30 mouse cellular contexts compared by ENCODE assay signal in the genomic region with DNA sequence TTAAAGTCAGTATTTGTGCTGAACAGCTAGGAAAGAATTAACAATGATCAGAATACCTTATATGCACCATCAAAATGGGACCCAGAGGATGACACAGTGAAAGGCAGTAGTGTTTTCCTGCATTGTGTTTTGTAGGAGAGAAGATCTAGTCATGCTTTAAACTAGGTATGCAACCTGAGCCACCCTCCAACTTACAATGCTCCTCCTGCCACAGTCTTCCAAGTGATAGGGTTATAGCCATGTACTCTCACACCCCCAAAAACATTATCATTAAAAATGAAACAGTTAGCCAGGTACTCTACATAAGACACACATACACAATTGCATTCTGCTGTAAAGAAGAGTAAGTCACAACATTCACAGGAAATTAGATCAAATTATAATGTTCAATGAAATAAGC. TPM values are rescaled to one million over a fixed set of nuclear protein-coding genes. Genes with fewer than 3 reads are reported as not detected.
DNase-seq lines count a peak whose midpoint lies in the region; ATAC-seq and TF ChIP-seq lines count a peak whose summit lies in the region.
"Had no signal": no experiment of that assay in that cellular context is flagged by ENCODE, and none has a peak within 500 bp of the region (broad histone marks: within the 10 kb centered on the region; RNA-seq: fewer than 3 reads in every experiment).

No protein-coding gene starts in this region.

- H3K27me3 ChIP-seq in forebrain, embryonic 15.5 days: no peaks in the 10 kb centered on the region
- H3K27me3 ChIP-seq in forebrain, embryonic 16.5 days (replicated peaks; ENCODE audit: control insufficient read depth, insufficient read depth, low read length): no peaks in the 10 kb centered on the region
- no peaks in the 10 kb centered on the region for H3K27me3 ChIP-seq in midbrain, embryonic 16.5 days (ENCODE audit: control insufficient read depth, insufficient read depth, low read depth, low read length)
- no peaks in the 10 kb centered on the region for H3K27me3 ChIP-seq in midbrain, embryonic 11.5 days (ENCODE audit: control insufficient read depth, insufficient read depth, low read length)
- H3K27me3 ChIP-seq in intestine, postnatal 0 days (replicated peaks; ENCODE audit: control insufficient read depth, insufficient read depth, low read length): no peaks in the 10 kb centered on the region
- H3K27me3 ChIP-seq: embryonic facial prominence, embryonic 13.5 days; forebrain, embryonic 12.5 days; liver, embryonic 13.5 days; midbrain, embryonic 15.5 days; Patski had no signal

- no peak for TF ChIP-seq POLR2A in bone marrow macrophage, adult 2 months (IDR thresholded peaks at IDR 0.05; ENCODE audit: borderline replicate concordance, low read depth, low read length)

- ATAC-seq in forebrain, embryonic 15.5 days (replicated peaks): no peak
- no peak for ATAC-seq in forebrain, embryonic 16.5 days
- no peak for ATAC-seq in midbrain, embryonic 16.5 days
- no peak for ATAC-seq in midbrain, embryonic 11.5 days (ENCODE audit: low FRiP score)
- ATAC-seq in intestine, postnatal 0 days: no peak
- ATAC-seq: Patski had no signal

- no peak for TF ChIP-seq CTCF in layer of hippocampus, adult 2 months (conservative IDR thresholded peaks at IDR 0.05)
- no peak for TF ChIP-seq CTCF in bone marrow macrophage, adult 2 months (IDR thresholded peaks at IDR 0.05; ENCODE audit: low read depth, low read length)
- TF ChIP-seq CTCF in intestine, postnatal 0 days (IDR thresholded peaks at IDR 0.05; ENCODE audit: low read depth): no peak

- DNase-seq in layer of hippocampus, adult 2 months (ENCODE audit: low spot score in 2 of 2): no peak
- no peak for DNase-seq in layer of hippocampus, adult 9-10 months (ENCODE audit: low spot score)
- DNase-seq in midbrain, embryonic 11.5 days (ENCODE audit: low spot score, missing footprints): no peak
- DNase-seq: adrenal gland, postnatal 14 days; cerebellum, adult 11-12 months; cerebellum, adult 9-11 months; gastrocnemius, adult 2 months; gastrocnemius, postnatal 36 days; heart, adult 18-20 months; heart, postnatal 36 days; kidney, adult 11 months; kidney, postnatal 25 days; left cerebral cortex, postnatal 4 days; liver, embryonic 13.5 days; lung, adult 2 months; lung, postnatal 10 days; right cerebral cortex, adult 18-20 months; spleen, adult 18-20 months; thymus, postnatal 25 days had no signal

- no peak overlapping the region for H3K4me3 ChIP-seq in forebrain, embryonic 15.5 days
- H3K4me3 ChIP-seq in forebrain, embryonic 16.5 days (replicated peaks; ENCODE audit: low read length): no peak overlapping the region
- H3K4me3 ChIP-seq in layer of hippocampus, adult 2 months: no peak overlapping the region
- no peak overlapping the region for H3K4me3 ChIP-seq in midbrain, embryonic 16.5 days (ENCODE audit: low read depth, low read length)
- H3K4me3 ChIP-seq in midbrain, embryonic 11.5 days (ENCODE audit: low read depth, low read length): no peak overlapping the region
- no peak overlapping the region for H3K4me3 ChIP-seq in bone marrow macrophage, adult 2 months (ENCODE audit: insufficient read depth, low read length)
- no peak overlapping the region for H3K4me3 ChIP-seq in intestine, postnatal 0 days (ENCODE audit: low read depth, low read length)
- H3K4me3 ChIP-seq: embryonic facial prominence, embryonic 13.5 days; forebrain, embryonic 12.5 days; gastrocnemius, adult 2 months; liver, embryonic 13.5 days; midbrain, embryonic 15.5 days; myocyte had no signal

- 0 out of 2 replicates have a peak overlapping the region, but pooled peaks have one; percentile 83 for H3K27ac ChIP-seq in forebrain, embryonic 15.5 days (replicated peaks)
- H3K27ac ChIP-seq in forebrain, embryonic 16.5 days (ENCODE audit: low read length): no peak overlapping the region
- H3K27ac ChIP-seq in layer of hippocampus, adult 2 months: peak overlapping the region; percentile 96
- H3K27ac ChIP-seq in midbrain, embryonic 16.5 days (ENCODE audit: low read length): peak overlapping the region; percentile 69
- H3K27ac ChIP-seq in midbrain, embryonic 11.5 days (ENCODE audit: low read depth, low read length): no peak overlapping the region
- H3K27ac ChIP-seq in bone marrow macrophage, adult 2 months (ENCODE audit: insufficient read depth, low read depth, low read length): peak overlapping the region; percentile 99
- H3K27ac ChIP-seq in intestine, postnatal 0 days (ENCODE audit: low read depth, low read length): no peak overlapping the region
- H3K27ac ChIP-seq: embryonic facial prominence, embryonic 13.5 days; gastrocnemius, adult 2 months had no signal

- no peaks in the 10 kb centered on the region for H3K9me3 ChIP-seq in forebrain, embryonic 15.5 days
- no peaks in the 10 kb centered on the region for H3K9me3 ChIP-seq in forebrain, embryonic 16.5 days (ENCODE audit: control insufficient read depth, low read length)
- H3K9me3 ChIP-seq in midbrain, embryonic 16.5 days (replicated peaks; ENCODE audit: control insufficient read depth, low read length, poor library complexity, severe bottlenecking): no peaks in the 10 kb centered on the region
- H3K9me3 ChIP-seq in midbrain, embryonic 11.5 days (ENCODE audit: control insufficient read depth, low read length): no peaks in the 10 kb centered on the region
- no peaks in the 10 kb centered on the region for H3K9me3 ChIP-seq in intestine, postnatal 0 days (ENCODE audit: control insufficient read depth)
- H3K9me3 ChIP-seq: embryonic facial prominence, embryonic 13.5 days; forebrain, embryonic 12.5 days; liver, embryonic 13.5 days; midbrain, embryonic 15.5 days had no signal

- H3K9ac ChIP-seq in forebrain, embryonic 15.5 days (replicated peaks): 0 out of 2 replicates have a peak overlapping the region, but pooled peaks have one; percentile 10
- H3K9ac ChIP-seq in forebrain, embryonic 16.5 days (replicated peaks; ENCODE audit: low read depth, low read length): no peak overlapping the region
- no peak overlapping the region for H3K9ac ChIP-seq in midbrain, embryonic 16.5 days (ENCODE audit: low read depth, low read length)
- no peak overlapping the region for H3K9ac ChIP-seq in midbrain, embryonic 11.5 days (ENCODE audit: low read length)
- no peak overlapping the region for H3K9ac ChIP-seq in intestine, postnatal 0 days (ENCODE audit: low read depth, low read length)
- H3K9ac ChIP-seq: embryonic facial prominence, embryonic 13.5 days; forebrain, embryonic 12.5 days; liver, embryonic 13.5 days; midbrain, embryonic 15.5 days had no signal

- no peaks in the 10 kb centered on the region for H3K36me3 ChIP-seq in forebrain, embryonic 15.5 days
- H3K36me3 ChIP-seq in forebrain, embryonic 16.5 days (ENCODE audit: control insufficient read depth, insufficient read depth): no peaks in the 10 kb centered on the region
- no peaks in the 10 kb centered on the region for H3K36me3 ChIP-seq in midbrain, embryonic 16.5 days (ENCODE audit: control insufficient read depth, insufficient read depth, low read length)
- no peaks in the 10 kb centered on the region for H3K36me3 ChIP-seq in midbrain, embryonic 11.5 days (ENCODE audit: control insufficient read depth, insufficient read depth, low read length)
- no peaks in the 10 kb centered on the region for H3K36me3 ChIP-seq in intestine, postnatal 0 days (ENCODE audit: control insufficient read depth, insufficient read depth)
- H3K36me3 ChIP-seq: embryonic facial prominence, embryonic 13.5 days; forebrain, embryonic 12.5 days; liver, embryonic 13.5 days; midbrain, embryonic 15.5 days had no signal

- no peak overlapping the region for H3K4me2 ChIP-seq in forebrain, embryonic 15.5 days (replicated peaks)
- H3K4me2 ChIP-seq in forebrain, embryonic 16.5 days (ENCODE audit: low read length): no peak overlapping the region
- no peak overlapping the region for H3K4me2 ChIP-seq in midbrain, embryonic 16.5 days (ENCODE audit: low read length)
- no peak overlapping the region for H3K4me2 ChIP-seq in midbrain, embryonic 11.5 days
- H3K4me2 ChIP-seq in intestine, postnatal 0 days (replicated peaks; ENCODE audit: low read depth): no peak overlapping the region
- H3K4me2 ChIP-seq: embryonic facial prominence, embryonic 13.5 days; heart, embryonic 11.5 days had no signal

- peaks cover 13% of the 10 kb centered on the region for H3K4me1 ChIP-seq in forebrain, embryonic 15.5 days
- peaks cover 6% of the 10 kb centered on the region for H3K4me1 ChIP-seq in forebrain, embryonic 16.5 days (replicated peaks; ENCODE audit: control insufficient read depth, insufficient read depth, low read length)
- H3K4me1 ChIP-seq in midbrain, embryonic 16.5 days (ENCODE audit: control insufficient read depth, insufficient read depth, low read length): peaks cover 7% of the 10 kb centered on the region
- H3K4me1 ChIP-seq in midbrain, embryonic 11.5 days (ENCODE audit: control insufficient read depth, insufficient read depth, low read length): peaks cover 13% of the 10 kb centered on the region
- H3K4me1 ChIP-seq in bone marrow macrophage, adult 2 months (ENCODE audit: control insufficient read depth, insufficient read depth, low read length): peaks cover 53% of the 10 kb centered on the region
- H3K4me1 ChIP-seq in intestine, postnatal 0 days (replicated peaks; ENCODE audit: control insufficient read depth, insufficient read depth, low read length): no peaks in the 10 kb centered on the region

RNA-seq across cellular contexts. Expression of gene Ptprc, which starts 40.4 kb away (rescaled TPM):
- polyA plus RNA-seq in forebrain, embryonic 15.5 days (2015; fragmentation: Nextera tagmentation; extraction: Ambion mirVana): 0.75 and 1.3 TPM in 2 replicates
- 0.61 and 1.1 TPM in 2 replicates for polyA plus RNA-seq in forebrain, embryonic 16.5 days (2015; fragmentation: Nextera tagmentation; extraction: Ambion mirVana)
- total RNA-seq in layer of hippocampus, adult 2 months (2021): 1 to 10 TPM; 2.3 to 2.4 TPM
- 0.56 and 0.59 TPM in 2 replicates for polyA plus RNA-seq in midbrain, embryonic 16.5 days (2015; fragmentation: Nextera tagmentation; extraction: Ambion mirVana)
- polyA plus RNA-seq in midbrain, embryonic 11.5 days (2014; fragmentation: Nextera tagmentation; extraction: Ambion mirVana): 0.98 and 2.0 TPM in 2 replicates
- 565 and 582 TPM in 2 replicates for polyA plus RNA-seq in bone marrow macrophage, adult 2 months (2012; ENCODE audit: insufficient read depth, insufficient read length, missing spikeins)
- 3.3 and 3.6 TPM in 2 replicates for polyA plus RNA-seq in intestine, postnatal 0 days (2015; fragmentation: Nextera tagmentation; extraction: Ambion mirVana)
- polyA plus RNA-seq: myocyte had no signal

Comparison
In these comparisons a context has a peak if more than half of its experiments do, and no peak if none do; other contexts are left out.
1. H3K27ac ChIP-seq: peak in forebrain, embryonic 15.5 days (single experiment), layer of hippocampus, adult 2 months (single experiment), midbrain, embryonic 16.5 days (single experiment) and bone marrow macrophage, adult 2 months (single experiment); none in forebrain, embryonic 16.5 days (single experiment), midbrain, embryonic 11.5 days (single experiment) and intestine, postnatal 0 days (single experiment).
2. RNA of gene Ptprc, which starts 40.4 kb away (polyA plus RNA-seq): 565 to 582 TPM in bone marrow macrophage, adult 2 months; 3.3 to 3.6 TPM in intestine, postnatal 0 days, 0.98 to 2.0 TPM in midbrain, embryonic 11.5 days, 0.75 to 1.3 TPM in forebrain, embryonic 15.5 days, 0.61 to 1.1 TPM in forebrain, embryonic 16.5 days and 0.56 to 0.59 TPM in midbrain, embryonic 16.5 days; every median in the first group is over 100 times any median in the second.